Mouse (Mus musculus): ENCODE measurements around the gene Fgfr1op.

DNA sequence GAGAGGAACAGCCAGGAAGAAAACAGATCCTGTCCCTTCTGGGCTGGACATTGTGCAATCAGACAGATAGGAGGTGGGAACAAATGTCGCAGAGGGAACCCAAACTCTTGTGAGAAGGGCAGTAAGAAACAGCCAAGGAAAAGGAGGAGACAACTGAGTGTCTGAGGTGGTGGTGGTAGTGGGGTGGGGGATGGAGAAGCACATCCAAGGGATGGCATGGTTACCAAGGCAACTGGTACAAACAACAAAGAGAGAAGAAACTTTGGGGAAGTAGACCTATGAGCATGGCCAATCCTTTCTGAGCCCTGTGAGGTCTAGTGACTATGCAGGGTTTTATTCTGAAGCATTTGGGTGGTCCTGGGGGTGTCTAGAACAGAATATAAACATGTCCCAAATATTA is 49.1 kb downstream of the Fgfr1op start:
- TF ChIP-seq CTCF (conservative IDR thresholded peaks at IDR 0.05; ENCODE audit: insufficient read depth, insufficient read length, low read depth, low read length) (no peak), POLR2A (IDR thresholded peaks at IDR 0.05; ENCODE audit: low read depth, low read length) (no peak)
